Mouse (Mus musculus) thymus, postnatal 10 days (tissue): ENCODE measurements around the gene B4galt5.
A peak's percentile ranks its signal among the peaks of the same experiment; 100 is the strongest.

Experiments used
- DNase-seq, 2 experiments: peaks; one replicate each; pipeline ENCODE4 v3.0.0; 2021; ENCODE audit warnings: low spot score in 2 of 2

The B4galt5 gene

GRCm38 (mm10) chr2:167358499-167358898 lies 9.5 kb upstream of the B4galt5 start:
- no peak for DNase-seq

GRCm38 (mm10) chr2:167356885-167357284 lies 7.9 kb upstream of the B4galt5 start:
- no peak for DNase-seq

DNA sequence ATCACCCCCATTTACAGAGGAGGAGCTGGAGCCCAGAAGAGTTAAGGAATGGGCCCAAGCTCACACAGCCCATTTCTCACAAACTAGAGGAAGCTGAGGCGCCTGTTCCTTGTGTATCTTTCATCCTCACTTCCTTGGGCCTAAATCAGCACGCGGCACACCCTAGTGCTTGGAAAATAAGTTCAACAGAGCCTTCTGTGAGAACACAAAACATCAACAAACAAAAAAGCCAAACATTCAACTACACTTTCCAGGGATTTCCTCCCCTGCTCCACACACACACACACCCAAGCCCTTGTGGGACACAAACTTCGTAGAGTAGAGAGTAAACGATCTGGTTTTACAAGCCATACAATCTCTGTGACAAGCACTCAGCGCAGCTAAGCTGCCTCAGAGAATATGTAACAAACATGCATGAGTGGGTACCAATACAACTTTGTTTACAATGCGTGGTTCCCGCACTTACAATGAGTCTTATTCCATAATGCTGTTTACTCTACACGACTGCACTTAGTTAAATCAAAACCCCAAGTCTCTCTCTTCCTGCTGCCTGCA lies 5.7 kb upstream of the B4galt5 start:
- no peak for DNase-seq

DNA sequence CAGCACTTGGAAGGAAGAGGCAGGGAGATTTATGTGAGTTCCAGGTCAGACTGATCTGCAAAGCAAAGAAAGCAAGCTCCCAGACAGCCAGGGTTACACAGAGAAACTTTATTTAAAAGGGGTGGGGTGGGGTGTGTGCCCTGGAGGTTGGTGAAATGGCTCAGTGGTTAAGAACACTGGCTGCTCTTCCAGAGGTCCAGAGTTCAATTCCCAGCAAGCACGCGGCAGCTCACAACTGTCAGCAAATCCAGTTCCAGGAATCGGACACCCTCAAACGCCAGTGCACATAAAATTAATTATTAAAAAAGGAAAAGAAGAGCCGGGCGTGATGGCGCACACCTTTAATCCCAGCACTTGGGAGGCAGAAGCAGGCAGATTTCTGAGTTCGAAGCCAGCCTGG lies 5.1 kb upstream of the B4galt5 start:
- no peak for DNase-seq

DNA sequence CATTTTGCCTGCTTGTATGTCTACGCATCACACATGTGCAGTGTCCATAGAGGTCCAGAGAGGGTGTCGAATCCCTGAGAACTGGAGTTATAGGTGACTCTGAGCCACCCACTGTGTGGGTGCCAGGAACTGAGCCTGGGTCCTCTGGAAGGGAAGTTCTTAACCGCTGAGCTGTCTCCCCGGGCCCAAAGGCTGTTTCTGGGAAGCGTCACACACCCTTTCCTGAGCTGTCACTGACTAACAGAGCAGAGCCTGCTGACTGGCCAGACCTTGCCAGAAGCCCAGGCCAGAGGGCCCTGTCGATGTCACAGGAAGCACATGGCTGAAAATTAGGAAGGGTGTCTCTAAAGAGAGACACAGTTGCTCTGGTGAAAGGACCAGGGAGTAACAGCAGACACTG lies 3.5 kb upstream of the B4galt5 start:
- no peak for DNase-seq

- no peak for DNase-seq
Measured at GRCm38 (mm10) chr2:167351371-167351951, 2.5 kb upstream of the B4galt5 start.

GRCm38 (mm10) chr2:167350126-167350650 lies 1.2 kb upstream of the B4galt5 start:
- no peak for DNase-seq

DNA sequence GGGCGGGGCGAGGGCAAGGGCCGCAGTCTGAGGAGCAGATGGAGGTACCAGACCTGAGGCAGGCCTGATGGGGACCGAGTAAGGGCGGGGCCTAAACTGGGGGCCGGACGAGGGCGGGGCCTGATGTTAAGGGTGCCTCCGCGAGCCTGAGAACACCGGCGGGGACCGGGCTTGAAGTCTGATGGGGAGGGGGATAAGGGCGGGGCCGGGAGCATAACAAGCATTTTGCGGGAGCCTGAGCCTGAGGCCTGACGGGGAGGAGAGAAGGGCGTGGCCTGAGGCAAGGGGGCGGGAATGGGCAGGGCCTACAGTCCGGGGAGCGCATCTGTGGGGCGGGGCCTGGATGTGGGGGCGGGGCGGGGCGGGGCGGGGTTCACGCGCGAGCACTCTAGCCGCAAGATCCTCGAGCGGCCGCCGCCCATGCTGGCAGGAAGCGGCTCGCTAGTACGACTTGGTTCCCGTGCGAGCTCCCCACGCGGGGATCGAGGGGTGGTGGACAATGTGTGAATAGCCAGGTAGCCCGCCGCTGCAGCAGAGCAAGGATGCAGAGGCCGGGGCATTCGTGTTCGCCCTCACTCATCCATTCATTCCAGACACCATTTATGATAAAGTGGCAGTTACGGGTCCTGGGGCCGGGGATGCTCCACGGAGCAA lies 427 bp upstream of the B4galt5 start:
- DNase-seq: peak; percentile 93 to 95

DNA sequence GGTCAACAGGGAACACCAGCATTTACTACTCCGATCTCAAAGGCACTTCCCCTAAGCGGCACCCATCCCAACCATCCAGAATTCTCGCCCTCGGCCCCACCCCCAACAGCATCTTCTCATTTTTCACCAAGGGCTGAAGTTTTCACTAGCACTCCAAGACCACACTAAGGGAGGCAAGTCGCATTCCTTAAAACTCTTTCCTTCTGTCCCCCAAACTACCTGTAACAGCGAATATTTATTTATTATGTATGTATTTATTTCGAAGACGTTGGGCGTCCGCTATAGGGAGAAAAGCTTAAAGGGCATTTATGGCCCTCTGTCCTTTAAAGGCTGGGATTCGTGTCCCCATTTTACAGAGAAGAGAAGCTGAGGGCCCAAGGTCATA lies 1.0 kb downstream of the B4galt5 start:
- DNase-seq: no peak

GRCm38 (mm10) chr2:167347361-167347760 lies 1.6 kb downstream of the B4galt5 start:
- no peak for DNase-seq

- DNase-seq: no peak
Measured at GRCm38 (mm10) chr2:167345508-167346164, 3.3 kb downstream of the B4galt5 start.

DNA sequence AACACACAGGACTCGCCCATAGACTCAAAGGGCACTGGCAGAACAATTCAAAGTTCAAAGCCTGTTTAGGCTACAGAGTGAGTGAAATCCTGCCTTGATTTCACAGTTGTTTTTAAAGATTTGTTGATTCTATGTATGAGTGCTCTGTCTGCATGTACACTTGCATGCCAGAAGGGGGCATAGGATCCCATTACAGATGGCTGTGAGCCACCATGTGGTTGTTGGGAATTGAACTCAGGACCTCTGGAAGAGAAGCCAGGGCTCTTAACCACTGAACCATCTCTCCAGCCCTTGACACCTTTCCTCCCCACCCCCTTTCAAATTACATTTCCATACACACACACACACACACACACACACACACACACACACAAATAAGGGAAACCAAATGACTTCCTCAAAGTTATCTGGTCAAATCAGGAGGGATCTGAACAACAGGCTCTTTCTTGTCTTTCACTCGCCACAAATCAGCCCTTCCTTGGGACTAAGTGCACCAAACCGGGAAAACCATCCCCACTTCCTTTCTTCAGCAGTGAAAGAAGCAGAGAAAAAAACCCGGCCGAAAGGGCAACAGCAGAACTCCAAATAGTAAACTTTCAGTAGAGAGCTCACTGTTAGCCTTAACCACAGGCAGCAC lies 4.0 kb downstream of the B4galt5 start:
- DNase-seq: no peak

DNA sequence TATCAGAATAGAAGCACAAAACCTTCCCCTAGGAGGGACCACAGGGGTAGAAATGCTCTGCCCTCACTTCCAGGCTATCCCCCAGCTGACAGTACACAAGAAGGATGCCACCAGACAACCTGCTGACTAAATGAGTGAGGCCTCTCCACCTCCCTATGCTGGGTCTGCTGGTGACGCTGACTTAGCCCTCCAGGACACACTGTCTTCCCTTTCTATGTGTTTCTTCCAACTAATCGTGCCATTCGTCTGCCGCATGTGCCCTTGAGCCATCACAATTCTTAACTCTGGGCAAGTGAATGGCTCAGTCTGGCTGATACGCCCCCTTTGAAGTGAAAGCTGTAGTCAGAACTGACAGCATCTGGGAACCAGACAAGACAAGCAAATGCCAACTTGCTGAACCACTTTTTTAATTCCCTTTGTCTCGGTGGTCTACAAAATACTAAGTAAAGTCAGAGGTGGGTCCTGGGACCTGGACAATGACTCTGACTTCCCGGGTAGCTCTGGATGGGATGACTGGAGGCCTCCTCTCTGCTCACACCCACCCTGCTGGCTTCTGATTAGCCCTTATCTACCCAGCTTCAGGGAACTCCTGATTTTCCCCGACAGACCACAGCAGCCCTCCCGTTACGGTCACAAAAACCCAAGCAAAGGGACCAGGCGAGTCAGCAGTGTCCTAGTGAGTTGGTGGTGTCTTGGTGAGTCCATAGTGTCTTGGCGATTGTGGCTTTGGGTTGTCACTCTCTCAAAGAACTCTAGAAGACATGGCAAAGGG lies 5.4 kb downstream of the B4galt5 start:
- no peak for DNase-seq

DNA sequence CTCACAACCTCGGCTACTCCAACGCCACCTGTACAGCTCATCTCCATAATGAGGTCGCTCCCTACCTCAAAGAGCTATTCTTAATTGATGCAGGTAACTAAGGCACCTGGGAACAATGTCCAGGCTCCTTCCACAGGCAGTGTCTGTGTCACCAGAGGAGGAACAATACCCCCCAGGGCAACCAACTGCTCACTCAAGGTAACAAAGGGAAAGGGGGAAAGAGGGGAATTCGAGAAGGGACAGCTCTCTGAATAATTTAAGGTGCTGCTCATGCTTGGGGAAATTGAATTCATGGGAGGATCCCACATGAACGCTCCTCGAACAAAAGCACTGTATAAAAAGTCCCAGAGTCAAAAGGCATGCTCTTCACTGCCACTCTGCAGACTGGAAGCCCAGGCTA lies 6.1 kb downstream of the B4galt5 start:
- DNase-seq: no peak

DNA sequence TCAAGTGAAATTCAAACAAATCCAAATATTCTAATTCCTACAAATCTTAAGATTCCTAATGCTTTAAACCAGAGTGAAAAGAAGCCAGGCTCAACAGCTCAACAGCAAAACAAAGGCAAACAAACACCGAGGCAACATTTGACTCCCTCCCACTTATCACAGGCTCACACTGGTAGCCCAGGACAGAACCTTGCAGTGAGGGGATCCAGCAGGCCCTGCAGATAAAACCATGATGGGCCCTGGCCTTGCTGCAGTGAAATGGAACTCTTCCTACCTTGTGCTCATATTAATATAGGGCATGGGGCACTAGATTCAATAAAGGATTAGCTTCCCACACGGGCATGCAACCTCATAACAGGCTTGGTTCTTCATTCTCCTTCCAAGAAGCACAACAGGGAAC lies 11.4 kb downstream of the B4galt5 start:
- no peak for DNase-seq

GRCm38 (mm10) chr2:167337214-167337512 lies 11.8 kb downstream of the B4galt5 start:
- no peak for DNase-seq

- DNase-seq: no peak
Measured at GRCm38 (mm10) chr2:167336384-167337213, 12.4 kb downstream of the B4galt5 start.

- no peak for DNase-seq
Measured at GRCm38 (mm10) chr2:167335066-167335465, 13.9 kb downstream of the B4galt5 start.

DNA sequence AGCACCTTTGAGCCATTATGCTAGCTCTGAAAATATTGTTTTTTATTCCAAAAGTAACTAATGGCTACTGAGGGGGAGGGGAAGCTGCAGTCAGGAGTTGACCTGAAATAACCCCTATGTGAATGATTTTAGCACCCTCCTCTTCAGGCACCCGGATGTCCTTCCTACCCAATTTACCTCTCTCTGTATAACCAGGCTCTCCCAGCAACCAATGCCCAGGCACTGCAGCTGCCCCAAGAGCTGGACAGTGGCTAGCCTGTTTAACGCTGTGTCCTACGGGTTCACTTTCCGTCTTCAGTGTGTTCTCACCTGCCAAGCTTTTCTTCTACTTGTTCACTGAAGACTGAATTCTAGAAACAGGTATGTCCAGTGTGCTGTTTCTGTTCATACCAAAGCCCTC lies 14.7 kb downstream of the B4galt5 start:
- DNase-seq: no peak

GRCm38 (mm10) chr2:167333450-167333849 lies 15.5 kb downstream of the B4galt5 start:
- DNase-seq: no peak
